Mouse (Mus musculus) gonadal fat pad, adult 2 months (tissue): Measurements from ENCODE around the gene Gm5475. TPM values are rescaled to one million over a fixed set of nuclear protein-coding genes. Genes with fewer than 3 reads are reported as not detected.

Experiments used
- DNase-seq: peaks from one replicate; pipeline ENCODE4 v3.0.0-alpha.2; 2012; ENCODE audit warnings: low read depth
- polyA plus RNA-seq: library from polyadenylated mRNA; depleted of rRNA; stranded (reverse); fragments of >200 nt; gene quantifications from 2 replicates; pipeline ENCODE4 v1.2.3, GENCODE M21; 2012

Gene Gm5475
- polyA plus RNA-seq, 1 experiment = 0.36 TPM

GRCm38 (mm10) chr15:100413306-100413705, 8.6 kb upstream of the Gm5475 start:
- no peak for DNase-seq

GRCm38 (mm10) chr15:100414011-100414410, 7.9 kb upstream of the Gm5475 start:
- no peak for DNase-seq

GRCm38 (mm10) chr15:100414942-100415341, 7.0 kb upstream of the Gm5475 start:
- DNase-seq = no peak

DNA sequence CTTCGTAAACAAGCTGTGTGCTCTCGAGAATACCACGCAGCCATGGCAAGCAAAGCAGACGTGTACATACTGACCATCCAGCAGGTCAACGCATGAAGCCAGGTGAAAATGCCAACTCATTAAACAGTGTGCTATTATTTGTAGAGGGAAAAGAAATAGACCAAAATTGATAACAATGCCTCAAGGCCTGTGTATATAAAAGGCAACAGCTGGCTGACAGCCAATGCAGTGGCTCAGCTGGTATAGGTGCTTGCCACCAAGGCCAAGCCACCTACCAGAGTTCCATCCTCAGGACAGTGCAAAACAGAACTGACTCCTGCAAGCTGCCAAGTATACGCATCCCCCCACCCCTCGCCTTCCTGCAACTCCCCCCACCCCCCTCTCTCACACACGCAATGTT, 6.3 kb upstream of the Gm5475 start:
- no peak for DNase-seq

- DNase-seq = no peak
Measured at GRCm38 (mm10) chr15:100417854-100418450, 4.0 kb upstream of the Gm5475 start.

DNA sequence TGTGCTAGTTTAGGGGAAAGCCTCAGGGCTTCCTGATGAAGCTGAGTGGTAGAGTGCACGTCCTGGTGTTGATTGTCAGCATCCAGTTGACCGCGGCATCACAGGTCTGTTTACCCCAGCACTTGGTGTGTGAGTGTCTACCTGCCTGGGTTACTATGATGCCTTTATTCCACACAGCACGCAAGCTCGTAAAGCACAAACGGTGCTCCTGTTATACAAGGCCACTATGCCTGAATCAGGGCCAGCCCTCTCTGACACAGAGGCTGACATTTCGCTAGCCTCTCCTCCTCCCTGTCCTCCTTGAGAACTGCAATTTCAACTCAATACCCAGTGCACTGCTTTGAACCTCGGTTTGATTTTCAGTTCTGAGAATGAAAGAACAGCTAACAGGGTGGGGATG, 2.6 kb upstream of the Gm5475 start:
- no peak for DNase-seq

GRCm38 (mm10) chr15:100419901-100420745, 1.8 kb upstream of the Gm5475 start:
- DNase-seq = no peak

GRCm38 (mm10) chr15:100421059-100421757, 739 bp upstream of the Gm5475 start:
- no peak for DNase-seq

DNA sequence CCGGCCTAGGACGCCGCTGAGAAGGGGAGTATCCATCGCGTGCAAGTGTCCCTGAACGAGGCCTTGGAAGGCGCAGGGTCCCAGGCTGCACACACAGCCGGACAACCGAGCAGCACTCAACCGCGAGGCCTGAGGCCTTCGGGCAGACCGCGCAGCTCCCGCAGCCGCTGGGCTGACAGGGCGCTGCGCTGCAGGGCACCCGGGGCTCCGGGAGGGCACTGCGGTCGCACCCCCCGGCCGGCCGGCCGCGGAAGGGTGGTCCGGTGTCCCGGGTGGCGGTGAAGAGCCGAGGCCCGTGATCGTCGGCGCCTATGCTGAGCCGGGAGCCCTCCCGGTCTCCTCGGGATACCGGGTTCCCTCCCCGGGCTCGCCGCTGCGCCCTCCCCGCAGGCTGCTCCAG, 529 bp downstream of the Gm5475 start:
- DNase-seq = no peak

DNA sequence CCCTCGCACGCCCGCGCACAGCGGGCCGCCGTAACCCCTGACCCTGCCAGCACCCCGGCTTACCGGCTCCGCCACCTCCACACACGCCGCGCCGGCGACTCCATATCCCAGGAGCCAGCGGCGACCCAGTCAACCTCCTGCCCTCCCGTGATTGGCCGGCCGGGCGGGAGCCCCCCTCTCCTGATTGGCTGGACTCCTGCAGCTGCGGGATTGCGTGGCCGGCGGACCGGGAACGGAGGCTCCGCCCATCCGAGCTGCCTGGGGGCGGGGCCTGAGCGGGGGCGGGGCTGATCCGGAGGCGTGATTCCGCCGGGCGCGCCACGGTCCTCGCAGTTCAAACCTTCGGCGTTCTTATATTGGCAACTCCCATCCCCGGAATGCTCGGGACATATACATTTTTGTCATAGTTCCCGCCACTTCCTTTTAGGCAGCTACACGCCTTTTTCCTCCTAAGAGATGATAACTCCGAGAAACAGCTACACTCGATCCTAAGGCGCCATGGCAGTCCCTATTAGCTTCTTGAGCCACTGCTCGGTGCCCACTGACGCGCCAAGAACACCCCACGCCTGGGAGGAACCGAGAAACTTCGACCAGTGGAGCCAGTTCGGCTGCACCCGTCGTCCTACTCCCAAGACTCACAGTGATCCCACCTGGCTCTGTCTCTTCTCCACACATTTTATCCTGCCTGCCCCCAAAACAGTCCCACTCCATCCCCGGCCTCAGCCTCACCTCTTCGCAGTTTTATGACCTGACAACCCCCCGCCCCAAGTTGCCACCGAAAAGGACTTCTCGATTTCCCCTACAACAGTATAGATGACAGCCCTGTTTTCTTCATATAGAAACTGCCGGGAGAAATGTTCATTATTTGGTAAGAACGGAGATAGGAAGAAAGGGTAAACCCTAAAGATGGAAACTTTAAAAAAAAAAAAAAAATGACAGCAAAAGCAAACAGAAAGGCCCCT, 1.2 kb downstream of the Gm5475 start:
- DNase-seq = no peak

GRCm38 (mm10) chr15:100423916-100424315, 2.0 kb downstream of the Gm5475 start:
- DNase-seq = no peak

- no peak for DNase-seq
Measured at GRCm38 (mm10) chr15:100424396-100425122, 2.6 kb downstream of the Gm5475 start, which contains the start of gene Slc11a2. Slc11a2 (minus strand) TSS chr15:100425072.

GRCm38 (mm10) chr15:100428296-100428905, 6.5 kb downstream of the Gm5475 start:
- DNase-seq = no peak

- no peak for DNase-seq
Measured at GRCm38 (mm10) chr15:100429959-100430565, 8.1 kb downstream of the Gm5475 start.

DNA sequence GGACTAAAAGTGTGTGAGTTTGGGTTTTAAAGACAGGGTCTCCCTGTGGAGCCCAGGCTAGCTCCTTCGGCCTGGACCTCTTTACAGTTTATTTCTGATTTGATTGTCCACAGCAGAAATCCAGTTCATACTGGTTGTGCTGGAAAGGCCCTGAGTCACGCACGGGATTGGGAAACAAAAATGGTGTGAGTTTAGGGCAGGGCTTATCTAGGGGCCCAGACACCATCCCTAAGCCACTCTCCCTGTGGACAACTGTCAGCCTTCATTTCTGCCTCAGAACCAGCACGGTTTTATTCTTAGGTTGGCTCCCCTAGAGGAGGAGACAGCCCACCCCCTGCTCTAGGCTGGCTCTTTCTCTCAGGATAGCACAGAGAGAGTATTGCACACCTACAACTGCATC, 11.3 kb downstream of the Gm5475 start:
- no peak for DNase-seq

- DNase-seq = no peak
Measured at GRCm38 (mm10) chr15:100436112-100436511, 14.2 kb downstream of the Gm5475 start.

DNA sequence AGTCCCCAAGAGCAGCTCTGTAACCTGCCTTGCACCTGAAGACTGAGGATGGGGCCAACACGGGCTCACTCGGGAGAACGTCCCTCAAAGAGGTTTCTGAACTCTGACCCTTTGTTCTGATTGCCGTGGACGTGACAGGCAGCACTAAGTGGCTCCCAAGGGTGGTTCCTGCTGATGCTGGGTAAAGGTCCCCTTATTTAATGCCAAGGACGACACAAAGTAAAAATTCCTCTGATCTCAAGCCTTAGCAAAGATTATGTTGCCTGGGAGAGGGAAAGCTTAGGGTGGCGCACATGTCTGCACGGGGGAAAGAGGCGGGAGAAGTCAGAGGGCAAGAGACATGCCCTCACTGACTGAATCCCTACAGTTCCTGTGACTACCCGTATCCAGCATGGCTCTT, 14.6 kb downstream of the Gm5475 start:
- DNase-seq = no peak

DNA sequence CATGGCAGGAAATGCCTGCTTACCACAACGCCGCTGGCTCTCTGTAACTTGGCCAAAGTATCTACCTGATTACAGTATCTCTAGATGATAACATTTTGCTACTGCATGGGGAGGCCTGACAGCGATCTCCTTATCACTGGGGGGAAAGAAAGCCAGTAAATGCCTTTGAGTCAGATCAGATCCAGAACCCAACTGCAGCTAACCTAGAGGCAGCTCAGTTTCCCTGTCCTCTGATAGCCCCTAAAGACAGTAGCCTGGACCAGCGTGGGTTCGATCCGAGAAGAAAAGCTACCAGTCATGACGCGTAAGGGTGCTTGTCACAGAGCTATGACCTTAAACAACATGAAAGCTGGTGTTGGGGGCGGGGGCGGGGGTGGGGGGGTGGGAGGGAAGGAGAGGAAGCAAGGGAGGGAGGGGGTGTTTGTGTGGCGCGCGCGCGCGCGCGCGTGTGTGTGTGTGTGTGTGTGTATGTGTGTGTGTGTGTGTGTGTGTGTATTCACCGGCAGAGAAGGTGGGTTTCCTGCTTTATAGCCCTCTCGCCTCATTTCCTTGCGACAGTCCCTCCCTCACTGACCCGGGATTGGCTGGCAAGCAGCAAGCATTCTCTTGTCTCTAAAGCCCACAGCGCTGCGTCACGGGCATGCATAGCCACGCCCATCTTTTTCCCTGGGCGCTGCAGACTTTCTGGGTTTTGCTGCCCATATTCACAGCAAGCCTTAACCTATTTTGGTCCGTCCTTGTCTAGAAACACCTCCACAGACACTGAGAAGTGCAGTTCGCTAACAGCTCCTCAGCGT, 21.4 kb downstream of the Gm5475 start:
- DNase-seq = no peak

- DNase-seq = no peak
Measured at GRCm38 (mm10) chr15:100446887-100447286, 24.9 kb downstream of the Gm5475 start.
